Mouse (Mus musculus) heart, adult 18-20 months (tissue): ENCODE measurements around the gene Tmem185a. TPM values are rescaled to one million over a fixed set of nuclear protein-coding genes. Genes with fewer than 3 reads are reported as not detected.
"Not testable (repeated sequence)": the region's sequence is repeated elsewhere in the genome, so short reads cannot be mapped to it uniquely, and the experiment has no call there.

Source experiments
- DNase-seq, 2 experiments: peaks; one replicate each; pipeline ENCODE4 v3.0.0; 2021 to 2022; ENCODE audit warnings: mixed read lengths in 1 of 2
- long read RNA-seq, 2 experiments: library from polyadenylated mRNA; stranded (forward); transcript quantifications; one replicate each; pipeline ENCODE4 v2.0.0; 2021
- total RNA-seq, 2 experiments: library from RNA; stranded (reverse); gene quantifications; 2 replicates each; pipeline ENCODE4 v1.2.3; 2021

Tmem185a gene
- total RNA-seq: 10 to 100 TPM; 22.9 to 24.1 TPM
- long read RNA-seq, experiment 1, transcript Tmem185a-202 (7 exons, 1,307 nt): major isoform, 17 of 22 reads
- long read RNA-seq, experiment 1, partial matches to known transcripts: 0 of 22 reads
- long read RNA-seq, experiment 1, other reads (novel, unspliced or antisense): 4 of 22 reads
- long read RNA-seq, experiment 2, transcript Tmem185a-202 (7 exons, 1,307 nt): major isoform, 8 of 11 reads
- long read RNA-seq, experiment 2, partial matches to known transcripts: 0 of 11 reads
- long read RNA-seq, experiment 2, other reads (novel, unspliced or antisense): 2 of 11 reads

DNA sequence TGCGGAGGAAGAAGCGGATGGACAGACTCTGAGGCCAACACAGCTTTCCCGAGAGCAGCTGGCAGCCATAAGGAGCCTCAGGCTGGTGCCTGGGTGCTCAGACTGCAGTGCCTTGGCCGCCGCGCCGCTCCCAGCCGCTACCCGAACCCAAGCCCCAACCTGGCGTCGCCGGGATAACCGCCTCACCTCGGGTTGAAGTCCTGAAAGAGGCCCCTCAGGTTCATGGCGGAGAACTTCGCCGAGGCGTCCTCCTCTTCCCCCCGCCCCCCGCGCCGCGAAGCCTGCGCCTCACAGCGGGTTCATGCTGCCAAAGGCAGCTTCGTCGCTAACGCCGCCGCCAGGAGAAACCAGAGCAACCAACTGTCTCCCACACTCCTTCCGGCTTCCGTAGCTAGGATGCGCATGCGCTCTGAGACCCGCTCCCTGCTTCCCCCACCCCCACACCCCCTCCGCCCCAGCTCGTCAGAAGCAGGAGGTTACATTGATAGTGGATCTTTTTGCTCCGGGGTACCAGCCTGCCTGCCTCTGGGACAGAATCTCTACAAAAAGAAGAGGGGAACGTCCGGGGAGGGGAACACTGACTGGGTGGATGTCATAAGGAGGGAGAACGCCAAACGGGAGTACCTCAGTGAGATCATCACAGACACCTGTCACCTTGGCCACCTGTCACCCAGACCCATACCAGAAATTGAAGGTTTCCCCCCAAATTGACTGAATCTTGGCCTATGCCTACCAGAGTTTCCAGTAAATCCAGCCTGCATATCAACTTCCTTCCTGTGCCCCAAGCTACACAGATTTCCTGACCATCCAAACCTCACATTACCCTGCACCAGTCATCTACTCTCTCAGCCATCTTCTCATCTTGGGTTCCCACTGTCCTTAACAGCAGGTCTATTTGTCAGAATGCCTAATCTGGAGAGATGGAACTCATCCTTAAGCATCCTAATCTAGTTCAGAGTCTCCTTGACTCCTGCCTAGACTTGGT, at the start of gene Tmem185a:
TSS of gene Tmem185a (minus strand) at position 389 of the 985 bp plus-strand sequence.
- peak; percentile 86 to 89 for DNase-seq

DNA sequence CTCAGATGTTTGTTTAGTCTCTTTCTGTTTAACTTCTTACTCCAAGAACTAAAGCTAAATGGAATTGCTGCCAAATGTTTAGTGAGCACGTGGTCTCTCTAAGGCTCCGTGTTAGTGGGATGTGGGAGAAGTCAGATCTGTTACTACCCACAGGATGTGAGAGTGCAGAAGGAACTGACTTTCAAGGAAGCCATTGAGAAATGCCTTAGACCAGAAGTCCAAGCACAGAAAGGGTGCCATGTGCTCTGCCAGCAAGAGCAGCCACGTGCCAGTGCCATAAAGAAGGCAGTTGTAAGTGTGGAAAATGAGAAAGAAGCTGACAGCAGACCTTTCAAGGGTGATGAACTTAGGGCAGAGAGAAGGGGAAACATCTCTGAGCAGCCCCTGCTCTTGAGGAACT, 37.4 kb upstream of the Tmem185a start:
- DNase-seq: not testable (repeated sequence)

DNA sequence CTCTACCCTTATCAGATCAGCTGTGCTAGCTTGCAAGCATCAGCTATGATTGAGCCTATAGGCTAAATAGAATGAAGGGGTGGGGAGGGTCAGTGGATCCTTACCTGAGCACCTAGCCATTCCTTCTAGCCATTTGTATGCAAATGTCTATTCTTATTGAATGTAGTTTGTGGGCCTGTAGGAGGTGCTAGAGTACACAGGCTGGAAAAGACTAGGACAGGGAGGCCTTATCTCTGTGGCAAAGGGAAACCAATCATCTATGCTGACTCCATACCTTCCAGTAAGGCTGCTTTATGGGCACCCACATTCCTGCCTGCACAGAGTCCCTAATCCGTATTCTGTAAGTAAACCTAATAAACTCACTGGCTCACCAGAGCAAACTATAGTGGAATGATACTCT, 10.3 kb upstream of the Tmem185a start:
- not testable (repeated sequence) for DNase-seq

DNA sequence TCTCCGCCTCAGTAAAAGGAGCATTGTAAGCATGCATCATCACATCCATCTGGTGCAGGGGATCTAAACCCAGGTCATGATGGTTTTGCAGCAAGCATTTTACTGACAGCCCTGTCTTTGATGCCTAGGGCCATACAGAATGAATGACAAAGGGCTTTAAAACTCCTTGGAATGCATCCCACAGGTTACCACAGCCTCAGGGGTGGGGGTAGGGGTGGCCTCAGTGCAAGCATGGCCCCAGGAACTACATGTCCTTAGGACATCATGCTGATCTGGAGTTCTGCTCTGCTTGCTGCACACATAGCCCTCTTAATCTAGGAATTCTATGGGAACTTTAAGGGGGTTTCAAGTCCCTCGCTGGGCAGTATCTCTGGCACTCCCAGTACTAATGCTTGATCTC, 5.2 kb upstream of the Tmem185a start:
- no peak for DNase-seq

DNA sequence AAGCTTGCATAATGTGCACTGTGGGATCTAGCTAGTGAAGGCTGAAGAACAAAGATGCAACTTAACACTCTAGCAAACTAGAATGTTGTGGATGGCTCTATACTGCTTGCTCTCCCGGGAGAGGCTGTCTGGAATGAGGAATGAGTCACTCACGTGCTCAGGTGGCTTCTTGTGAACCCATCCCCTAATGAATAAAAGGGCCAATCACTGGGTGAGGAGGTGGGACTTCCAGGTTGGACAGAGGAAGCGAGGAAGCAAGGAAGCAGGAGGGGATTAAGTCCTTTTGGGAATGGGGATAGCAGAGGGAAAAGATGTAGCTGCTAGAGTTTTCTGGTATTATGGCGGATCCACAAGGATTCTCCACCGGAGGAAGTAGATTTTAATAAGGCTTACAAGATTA, 1.7 kb upstream of the Tmem185a start:
- no peak for DNase-seq

DNA sequence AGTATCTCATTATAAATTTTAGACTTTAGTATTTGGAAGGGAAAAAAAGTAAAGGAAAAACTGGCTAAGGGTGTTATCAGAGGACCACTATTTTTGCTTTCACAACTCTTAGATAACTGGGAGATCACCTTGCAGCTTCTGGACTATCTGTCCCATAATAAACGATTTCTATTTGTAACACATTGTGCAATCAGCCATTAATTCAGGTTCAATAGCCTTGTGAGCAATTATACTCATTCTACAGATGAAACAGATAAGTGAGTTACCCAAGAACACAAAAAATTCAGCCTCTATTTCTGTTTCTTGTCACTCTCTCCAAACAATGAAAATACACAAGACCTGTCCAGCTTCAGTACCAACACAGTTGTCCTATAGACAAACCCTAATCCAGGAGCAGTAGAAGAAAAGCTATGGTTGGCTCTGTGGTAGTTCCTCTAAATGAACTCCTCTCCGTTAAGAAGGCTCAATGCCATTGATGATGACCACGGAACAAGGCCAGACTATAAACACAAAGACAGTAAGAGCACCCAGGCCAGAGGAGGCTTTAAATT, 1.7 kb downstream of the Tmem185a start:
- no peak for DNase-seq

DNA sequence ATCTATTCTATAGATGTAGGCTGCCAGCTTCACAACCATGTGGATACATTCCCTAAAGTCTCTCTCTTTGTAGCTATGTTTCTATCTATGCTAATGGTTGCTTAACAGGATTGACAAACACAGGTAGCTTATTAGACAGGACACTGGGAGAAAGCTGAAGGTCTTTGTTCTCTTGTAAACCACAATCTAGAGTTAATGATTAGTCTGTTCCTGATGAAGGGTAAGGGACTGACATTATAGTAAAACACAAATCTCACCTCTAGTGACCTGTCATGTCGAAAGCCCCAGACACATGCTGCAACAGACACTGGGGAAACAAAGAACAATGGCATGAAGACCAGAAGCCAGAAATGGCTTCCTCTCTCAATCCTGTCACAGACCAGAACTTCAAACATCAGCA, 10.1 kb downstream of the Tmem185a start:
- no peak for DNase-seq

DNA sequence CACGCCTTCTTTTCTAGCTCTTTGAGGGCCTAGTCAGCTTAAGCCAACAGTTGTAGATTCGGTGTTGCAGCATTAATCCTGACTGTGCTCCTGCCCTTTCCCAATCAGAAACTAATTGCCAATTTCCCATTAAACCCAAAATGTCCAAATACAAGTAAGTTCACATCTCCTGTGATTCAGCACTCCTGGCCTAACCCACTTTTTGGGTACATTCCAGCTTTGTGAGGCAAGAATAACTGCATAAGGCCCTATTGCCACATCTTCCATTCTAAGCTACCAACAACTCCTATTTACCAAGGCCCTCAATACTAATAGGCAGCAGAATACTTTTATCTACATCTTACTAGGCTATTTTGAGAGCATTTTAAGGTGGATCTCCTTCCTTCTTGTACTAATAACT, 11.5 kb downstream of the Tmem185a start:
- peak in 1 of 2 experiments; percentile 7 for DNase-seq

DNA sequence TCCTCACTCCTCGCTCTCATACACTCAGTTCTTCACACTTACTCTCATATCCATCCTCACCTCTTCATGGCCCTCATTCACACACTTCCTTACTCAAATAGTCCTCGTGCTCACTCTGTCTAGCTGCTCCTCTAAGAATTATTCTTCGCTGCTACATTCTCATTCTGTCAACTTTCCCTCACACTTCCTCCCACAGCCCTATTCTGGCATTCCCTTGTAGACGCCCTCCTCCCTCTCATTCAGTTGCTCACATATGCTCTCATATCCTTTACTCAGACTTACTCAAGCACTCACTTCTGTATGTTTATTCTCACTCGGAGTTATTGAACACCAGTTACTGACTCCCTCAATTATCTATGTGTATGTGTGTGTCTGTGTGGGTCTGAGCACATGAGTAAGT, 13.4 kb downstream of the Tmem185a start:
- DNase-seq: no peak

DNA sequence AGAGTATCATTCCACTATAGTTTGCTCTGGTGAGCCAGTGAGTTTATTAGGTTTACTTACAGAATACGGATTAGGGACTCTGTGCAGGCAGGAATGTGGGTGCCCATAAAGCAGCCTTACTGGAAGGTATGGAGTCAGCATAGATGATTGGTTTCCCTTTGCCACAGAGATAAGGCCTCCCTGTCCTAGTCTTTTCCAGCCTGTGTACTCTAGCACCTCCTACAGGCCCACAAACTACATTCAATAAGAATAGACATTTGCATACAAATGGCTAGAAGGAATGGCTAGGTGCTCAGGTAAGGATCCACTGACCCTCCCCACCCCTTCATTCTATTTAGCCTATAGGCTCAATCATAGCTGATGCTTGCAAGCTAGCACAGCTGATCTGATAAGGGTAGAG, 24.6 kb downstream of the Tmem185a start:
- DNase-seq: not testable (repeated sequence)

DNA sequence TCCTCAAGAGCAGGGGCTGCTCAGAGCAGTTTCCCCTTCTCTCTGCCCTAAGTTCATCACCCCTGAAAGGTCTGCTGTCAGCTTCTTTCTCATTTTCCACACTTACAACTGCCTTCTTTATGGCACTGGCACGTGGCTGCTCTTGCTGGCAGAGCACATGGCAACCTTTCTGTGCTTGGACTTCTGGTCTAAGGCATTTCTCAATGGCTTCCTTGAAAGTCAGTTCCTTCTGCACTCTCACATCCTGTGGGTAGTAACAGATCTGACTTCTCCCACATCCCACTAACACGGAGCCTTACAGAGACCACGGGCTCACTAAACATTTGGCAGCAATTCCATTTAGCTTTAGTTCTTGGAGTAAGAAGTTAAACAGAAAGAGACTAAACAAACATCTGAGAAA, 51.5 kb downstream of the Tmem185a start:
- not testable (repeated sequence) for DNase-seq

Other genes with a start within 250 kb of the Tmem185a start
- gene Ids, start 112.1 kb downstream of the Tmem185a start, total RNA-seq: 10 to 100 TPM; 20.4 to 21.4 TPM
- gene 1110012L19Rik, start 91.3 kb downstream of the Tmem185a start, total RNA-seq: 10 to 100 TPM; 15.0 to 16.1 TPM